Mouse (Mus musculus) induced T-regulatory cell, adult 2 months (primary cell): ENCODE measurements around the gene Spred2.
"Not testable (repeated sequence)": the region's sequence is repeated elsewhere in the genome, so short reads cannot be mapped to it uniquely, and the experiment has no call there.

Source experiments
- DNase-seq: peaks from one replicate; pipeline ENCODE4 v3.0.0-alpha.2; 2012; ENCODE audit warnings: low read depth

Spred2 gene

GRCm38 (mm10) chr11:20020720-20021119, 96.5 kb downstream of the Spred2 start:
- no peak for DNase-seq

GRCm38 (mm10) chr11:20022462-20022861, 98.3 kb downstream of the Spred2 start:
- no peak for DNase-seq

DNA sequence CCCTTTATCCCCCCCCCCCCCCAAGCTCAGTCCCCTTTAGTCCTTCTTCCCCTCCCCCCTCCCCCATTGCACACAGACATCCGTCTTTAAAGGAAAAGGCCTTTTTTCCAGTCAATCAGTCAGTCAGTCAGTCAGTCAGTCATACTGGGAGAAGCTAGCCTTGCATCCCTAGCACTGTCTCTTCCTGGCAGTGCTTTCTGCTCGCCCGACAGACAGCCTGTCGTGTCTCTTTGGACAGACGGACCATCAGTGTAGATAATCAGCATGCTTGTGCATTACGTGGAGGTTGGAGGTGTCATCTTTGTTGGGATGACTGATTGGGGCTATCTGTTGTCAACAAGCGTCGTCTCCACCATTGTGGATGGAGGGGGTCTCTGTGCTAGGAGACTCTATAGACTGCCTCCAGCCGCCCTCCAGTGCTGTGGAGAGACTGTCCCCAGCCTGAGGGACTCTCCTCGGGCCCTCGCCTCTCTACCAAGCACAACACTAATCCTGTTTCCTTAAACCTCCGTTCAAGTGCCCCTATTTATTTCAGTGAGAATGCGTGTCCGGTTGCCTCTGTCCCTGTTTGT, 98.8 kb downstream of the Spred2 start:
- DNase-seq = no peak

DNA sequence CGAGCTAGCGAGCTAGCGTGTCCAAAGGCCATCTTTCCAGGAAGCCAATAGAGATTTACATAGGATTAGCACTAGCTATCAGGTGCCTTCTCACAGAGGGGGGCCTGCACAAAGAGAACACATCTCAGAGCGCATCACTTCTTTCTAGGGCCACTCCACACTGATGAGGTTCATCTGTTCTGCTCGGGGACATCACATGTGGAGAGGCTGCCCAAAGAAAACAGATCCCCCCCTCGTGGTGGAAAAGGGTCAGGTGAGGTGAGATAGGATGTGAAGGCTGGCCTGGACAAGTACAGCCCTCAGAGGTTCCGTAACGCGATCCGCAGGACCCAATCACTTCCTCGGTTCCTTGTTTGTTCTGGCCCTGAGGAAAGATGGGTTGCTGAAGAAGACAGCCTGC, 101.7 kb downstream of the Spred2 start:
- DNase-seq = no peak

DNA sequence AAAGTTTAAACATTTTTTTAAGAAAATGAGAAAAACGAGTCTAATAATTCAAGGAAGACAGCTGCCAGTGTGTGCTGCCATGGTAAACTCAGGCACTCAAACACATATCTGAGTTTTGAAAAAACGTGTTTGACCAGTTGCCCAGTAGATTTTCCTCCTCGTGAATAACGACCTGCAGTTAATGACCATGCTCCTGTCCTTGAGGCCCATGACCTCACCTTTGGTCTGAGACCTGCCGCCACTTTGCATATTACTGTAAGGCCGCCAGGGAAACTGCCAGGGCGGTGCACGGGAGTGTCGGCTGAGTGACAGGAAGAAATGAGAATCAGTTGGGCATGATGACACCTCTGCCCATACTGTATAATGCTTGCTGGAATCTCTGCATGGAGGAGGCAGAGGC, 103.5 kb downstream of the Spred2 start:
- no peak for DNase-seq

DNA sequence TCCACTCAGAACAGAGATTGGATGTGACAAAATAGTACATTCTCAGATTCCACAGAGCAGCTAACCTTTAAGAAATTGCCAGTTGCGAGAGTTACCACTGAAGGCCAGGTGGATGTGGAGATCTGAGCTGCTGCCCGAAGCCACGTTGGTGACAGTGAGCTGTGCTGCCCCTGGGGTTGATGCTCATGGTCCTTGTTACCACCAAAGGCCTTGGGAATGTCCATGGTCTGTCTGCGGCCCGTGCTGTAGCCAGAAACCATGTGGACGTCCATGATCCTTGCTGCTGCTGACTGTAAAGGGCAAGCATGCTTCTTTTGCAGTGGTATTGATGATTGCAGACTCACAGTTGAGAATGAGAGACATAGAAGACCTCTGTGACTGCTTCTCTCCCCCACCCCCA, 104.2 kb downstream of the Spred2 start:
- DNase-seq = no peak

- DNase-seq = no peak
Observed at GRCm38 (mm10) chr11:20029014-20029413, 104.8 kb downstream of the Spred2 start.

DNA sequence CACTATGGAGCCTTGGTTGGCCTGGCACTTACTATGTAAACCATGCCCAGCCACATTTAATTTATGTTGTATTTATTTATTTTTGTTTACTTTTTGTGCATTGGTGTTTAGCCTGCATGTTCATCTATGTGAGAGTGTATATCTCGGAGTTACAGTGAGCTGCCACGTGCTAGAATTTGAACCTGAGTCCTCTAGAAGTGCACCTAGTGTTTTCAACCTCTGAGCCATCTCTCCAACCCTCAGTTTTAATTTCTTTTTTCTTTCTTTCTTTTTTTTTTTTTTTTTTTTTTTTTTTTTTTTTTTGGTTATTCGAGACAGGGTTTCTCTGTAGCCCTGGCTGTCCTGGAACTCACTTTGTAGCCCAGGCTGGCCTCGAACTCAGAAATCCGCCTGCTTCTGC, 106.8 kb downstream of the Spred2 start:
- DNase-seq = not testable (repeated sequence)

- DNase-seq = peak; percentile 78
Observed at GRCm38 (mm10) chr11:20031536-20031935, 107.4 kb downstream of the Spred2 start.

DNA sequence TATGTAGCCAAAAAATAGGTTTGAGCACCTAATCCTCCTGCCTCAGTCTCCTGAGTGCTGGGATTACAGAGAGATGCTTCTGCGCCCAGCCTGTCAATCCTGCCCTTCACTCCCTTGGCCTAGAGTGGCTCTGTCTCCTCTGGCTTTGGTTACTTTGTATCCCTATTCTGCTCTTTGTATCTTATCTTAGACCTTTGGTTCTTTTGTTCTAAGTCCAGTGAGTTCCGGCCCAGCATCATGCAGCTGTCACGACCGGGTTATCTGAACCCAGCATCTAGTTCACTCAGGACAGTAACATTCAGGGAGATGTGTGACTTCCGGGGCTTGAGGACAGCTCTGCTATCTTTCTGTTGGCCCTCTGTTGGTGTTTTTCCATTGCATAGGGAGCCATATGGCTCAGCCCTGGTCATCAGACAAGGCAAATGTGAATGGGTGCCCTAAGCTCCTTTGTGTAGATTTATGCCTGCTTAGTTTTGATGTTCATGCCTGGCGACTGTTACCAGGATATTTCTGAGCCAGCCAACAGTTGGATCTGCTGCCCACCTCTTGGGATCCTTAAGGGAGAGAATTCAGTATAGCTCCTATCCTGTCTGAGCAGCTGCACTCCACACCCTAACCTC, 109.5 kb downstream of the Spred2 start:
- DNase-seq = no peak

GRCm38 (mm10) chr11:20034337-20034947, 110.3 kb downstream of the Spred2 start:
- DNase-seq = no peak

- peak; percentile 72 for DNase-seq
Observed at GRCm38 (mm10) chr11:20035343-20035928, 111.3 kb downstream of the Spred2 start.

DNA sequence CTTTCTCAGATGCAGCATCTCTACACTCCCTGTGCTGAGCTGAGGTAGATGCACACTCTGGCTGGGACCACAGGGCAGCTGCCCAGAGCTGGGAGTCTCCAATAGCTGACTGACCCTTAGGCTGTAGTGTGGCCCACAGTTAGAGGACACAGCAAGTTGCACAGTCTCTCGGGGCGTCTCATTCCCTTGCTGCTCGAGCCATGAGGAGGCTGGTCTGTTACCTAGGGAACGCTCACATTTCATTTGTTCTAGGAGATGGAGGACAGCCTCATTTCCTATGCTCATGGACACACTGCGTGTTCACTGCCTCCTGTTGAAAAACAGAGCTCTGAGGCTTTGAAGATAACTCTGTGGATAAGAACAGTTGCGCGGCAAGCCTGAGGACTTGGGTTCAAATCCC, 111.8 kb downstream of the Spred2 start:
- DNase-seq = no peak

DNA sequence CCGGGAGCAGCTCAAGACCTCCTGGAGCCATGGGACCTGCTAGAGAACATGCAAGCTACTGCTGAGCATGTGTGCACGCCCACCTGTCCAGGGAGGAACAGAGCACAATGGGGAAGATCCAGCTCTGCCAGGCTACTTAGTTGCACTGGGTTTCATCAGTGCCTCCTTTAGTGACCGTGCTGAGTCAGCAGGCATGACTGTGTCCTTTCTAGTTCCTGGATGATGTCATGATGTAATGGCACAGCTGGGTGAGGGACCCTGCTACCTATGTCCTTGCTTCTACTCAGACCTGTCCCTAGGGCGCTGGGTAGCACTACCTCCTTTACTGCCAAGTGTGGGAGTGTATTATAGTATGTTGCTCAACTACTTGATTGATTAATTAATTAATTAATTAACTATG, 113.6 kb downstream of the Spred2 start:
- no peak for DNase-seq

DNA sequence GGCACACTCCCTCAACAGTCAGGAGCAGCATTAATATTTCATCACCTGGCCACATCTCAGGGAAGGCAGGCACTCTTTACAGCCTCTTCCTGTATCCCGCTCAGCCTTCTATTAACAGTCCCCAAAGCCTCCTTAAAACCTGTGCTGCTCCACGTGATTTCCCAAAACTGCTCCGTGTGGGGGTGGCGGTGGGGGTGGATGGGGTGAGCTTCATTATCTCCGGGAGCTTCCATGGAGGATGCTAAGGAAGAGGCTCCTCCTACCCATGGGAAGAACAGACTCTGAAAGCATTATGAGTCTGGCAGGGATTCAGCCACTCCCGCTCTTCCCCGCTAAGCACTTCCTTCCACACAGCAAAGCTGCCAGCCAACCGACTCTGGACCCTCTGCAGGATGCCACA, 114.5 kb downstream of the Spred2 start:
- no peak for DNase-seq

GRCm38 (mm10) chr11:20041164-20041920, 117.2 kb downstream of the Spred2 start:
- DNase-seq = no peak

GRCm38 (mm10) chr11:20042106-20042505, 117.9 kb downstream of the Spred2 start:
- DNase-seq = no peak

DNA sequence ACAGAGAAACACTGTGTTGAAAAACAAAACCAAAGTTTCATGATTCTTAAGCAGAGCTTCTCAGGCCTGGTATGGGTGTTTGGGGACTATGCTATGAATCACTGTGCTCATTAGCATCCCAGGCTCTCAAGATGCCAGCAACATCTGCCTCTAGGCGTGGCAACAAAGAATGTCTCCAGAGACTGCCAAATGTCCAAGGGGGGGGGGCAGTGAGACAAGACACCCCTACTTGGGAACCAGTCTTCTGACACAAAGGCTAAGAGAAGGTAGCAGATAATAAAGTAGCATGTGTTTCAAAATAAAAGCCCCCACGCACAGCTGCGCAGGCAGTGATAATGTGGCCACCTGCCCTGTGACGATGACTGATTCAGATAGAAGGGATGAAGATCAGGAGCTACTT, 119.1 kb downstream of the Spred2 start:
- DNase-seq = no peak

DNA sequence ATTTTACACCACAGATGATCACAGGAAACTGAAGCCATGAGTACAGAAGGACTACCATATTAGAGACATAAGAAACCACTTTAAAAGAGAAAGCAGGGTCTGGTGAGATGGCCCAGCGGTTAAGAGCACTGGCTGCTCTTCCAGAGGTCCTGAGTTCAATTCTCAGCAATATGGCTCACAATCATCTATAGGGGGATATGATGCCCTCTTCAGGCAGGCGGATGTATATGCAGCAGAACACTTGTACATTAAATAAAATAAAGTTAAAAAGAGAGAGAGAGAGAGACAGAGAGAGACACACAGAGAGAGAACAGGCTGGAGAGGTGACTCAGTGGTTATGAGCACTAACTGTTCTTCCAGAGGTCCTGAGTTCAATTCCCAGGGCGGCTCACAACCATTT, 121.4 kb downstream of the Spred2 start:
- DNase-seq = peak; percentile 31

DNA sequence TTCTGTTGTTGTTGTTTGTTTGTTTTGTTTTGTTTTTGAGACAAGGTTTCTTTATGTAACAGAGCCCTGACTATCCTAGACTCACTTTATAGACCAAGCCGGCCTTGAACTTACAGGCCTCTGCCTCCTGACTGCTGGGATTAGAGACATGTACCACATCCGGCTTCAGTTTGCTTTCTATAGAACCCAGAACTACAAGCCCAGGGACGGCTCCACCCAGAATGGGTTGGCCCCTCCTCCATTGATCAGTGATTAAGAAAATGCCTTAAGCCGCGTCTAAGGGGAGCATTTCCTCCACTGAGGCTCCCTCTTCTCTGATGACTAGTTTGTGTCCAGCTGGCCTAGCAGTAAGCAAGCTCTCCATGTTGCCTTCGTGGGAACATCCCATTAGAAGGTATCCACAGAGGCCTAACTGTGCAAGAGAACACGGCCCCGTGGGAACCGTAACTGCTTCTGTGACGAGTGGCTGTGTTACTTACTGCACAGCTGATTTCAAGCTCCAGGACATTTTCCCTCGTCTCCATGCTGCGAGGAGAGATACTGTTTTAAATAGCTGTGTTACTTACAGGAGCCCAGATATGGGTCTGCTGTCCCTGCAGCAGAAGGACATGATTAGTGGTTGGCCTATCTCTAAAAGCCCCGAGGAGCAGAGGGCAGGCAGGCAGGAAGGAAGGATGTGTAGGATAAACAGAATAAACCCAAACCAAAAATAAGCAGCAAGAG, 128.8 kb downstream of the Spred2 start:
- DNase-seq = no peak

- DNase-seq = no peak
Observed at GRCm38 (mm10) chr11:20053951-20054350, 129.8 kb downstream of the Spred2 start.

DNA sequence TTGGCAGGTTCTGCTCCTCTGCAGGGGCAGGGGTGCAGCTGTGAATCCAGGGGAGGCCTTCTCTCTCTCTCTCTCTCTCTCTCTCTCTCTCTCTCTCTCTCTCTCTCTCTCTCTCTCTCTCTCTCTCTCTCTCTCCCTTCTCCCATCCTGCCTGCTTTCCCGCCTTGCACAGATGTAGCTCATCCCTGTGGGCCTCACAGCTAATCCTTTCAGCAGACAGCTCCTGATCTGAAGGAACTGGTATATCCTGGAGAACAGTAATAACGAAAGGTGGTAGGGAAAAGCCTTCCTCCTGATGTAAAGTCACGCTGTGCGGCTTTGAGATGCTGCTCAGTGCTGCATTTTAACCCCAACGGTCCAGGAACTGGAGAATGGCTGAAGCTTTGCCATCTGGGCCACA, 130.4 kb downstream of the Spred2 start:
- DNase-seq = no peak
